Mouse (Mus musculus) frontal cortex, postnatal 14 days (tissue): Measurements from ENCODE around the gene A930017K11Rik.

Experiments used
- DNase-seq, 2 experiments: peaks; one replicate each; pipeline ENCODE4 v3.0.0; 2022; ENCODE audit warnings: low spot score in 2 of 2

The A930017K11Rik gene

DNA sequence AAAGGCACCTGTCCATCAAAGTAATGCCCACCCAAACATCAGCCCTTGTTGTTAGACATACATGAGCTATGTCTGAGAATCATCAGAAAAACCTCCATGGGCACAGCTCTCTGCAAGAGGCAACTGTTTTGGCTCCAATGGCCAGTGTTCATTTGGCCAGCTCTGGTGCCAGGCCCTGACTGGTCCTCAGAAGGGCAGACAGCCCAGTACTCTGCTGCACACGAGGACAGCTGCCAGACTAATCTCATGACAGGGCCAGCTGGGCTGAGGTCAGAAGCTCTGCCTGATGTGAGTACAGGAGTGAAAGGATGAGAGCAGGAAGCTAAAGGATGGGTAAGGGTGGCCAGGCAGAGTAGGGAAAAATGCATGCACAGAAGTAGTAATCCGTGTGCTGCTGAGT lies 27.0 kb downstream of the A930017K11Rik start:
- DNase-seq = no peak

DNA sequence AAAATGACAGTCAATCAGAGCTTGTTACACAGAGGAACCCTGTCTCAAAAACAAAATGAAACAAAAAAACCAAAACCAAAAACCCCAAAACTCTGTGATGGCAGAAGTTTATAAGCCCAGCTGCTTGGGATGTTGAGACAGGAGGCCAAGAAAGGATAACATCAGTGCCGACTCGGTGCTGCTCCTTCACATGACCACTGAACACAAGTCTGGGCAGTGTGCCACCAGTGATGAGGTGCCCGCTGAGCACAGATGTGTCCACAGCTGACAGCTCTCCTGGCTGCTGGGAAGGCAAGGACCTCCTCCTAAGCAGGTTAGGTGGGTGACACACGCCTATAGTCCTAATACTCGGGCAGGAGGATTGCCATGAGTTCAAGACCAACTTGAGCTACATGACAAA lies 30.2 kb downstream of the A930017K11Rik start:
- DNase-seq = no peak

DNA sequence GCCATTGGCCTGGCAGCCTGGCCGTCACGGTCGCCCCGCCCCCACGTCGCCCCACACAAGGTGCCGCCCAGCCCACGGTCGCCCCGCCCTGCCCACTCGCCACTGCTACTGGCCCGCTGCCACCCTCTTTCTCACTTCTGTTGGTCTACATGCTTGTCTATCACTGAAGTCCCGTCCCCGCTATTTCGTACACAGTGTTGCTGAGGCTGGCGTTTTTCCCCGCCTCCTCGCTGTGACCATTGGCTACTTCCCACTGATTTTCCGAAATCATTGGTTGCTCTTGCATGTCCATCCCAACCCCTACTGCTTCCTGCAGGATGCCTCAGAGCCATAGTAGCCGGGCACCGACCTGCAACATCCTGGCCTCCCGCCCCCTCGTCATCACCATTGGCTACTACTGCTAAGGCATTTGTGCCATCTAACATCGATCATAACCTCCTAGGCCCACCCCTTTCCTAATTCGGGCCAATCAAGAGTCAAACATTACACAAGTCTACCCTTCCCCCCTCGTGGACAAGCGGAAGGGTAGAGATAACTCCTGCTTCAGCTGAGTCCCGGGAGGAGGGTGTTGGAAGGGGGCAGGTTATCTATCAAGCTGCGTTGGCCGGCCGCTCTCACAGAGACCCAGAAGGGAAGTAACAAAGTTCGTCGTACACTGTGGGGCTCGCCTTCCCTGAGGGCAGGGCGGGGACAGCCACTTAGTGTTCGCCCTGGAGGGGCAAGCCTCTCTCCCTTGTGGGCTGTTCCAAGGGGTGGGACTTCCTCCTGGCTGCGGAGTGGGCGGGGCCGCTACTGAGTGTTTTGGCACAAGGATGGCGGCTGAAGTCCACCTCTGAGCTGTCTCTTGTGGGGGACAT lies 32.4 kb downstream of the A930017K11Rik start:
- DNase-seq = peak; percentile 100

DNA sequence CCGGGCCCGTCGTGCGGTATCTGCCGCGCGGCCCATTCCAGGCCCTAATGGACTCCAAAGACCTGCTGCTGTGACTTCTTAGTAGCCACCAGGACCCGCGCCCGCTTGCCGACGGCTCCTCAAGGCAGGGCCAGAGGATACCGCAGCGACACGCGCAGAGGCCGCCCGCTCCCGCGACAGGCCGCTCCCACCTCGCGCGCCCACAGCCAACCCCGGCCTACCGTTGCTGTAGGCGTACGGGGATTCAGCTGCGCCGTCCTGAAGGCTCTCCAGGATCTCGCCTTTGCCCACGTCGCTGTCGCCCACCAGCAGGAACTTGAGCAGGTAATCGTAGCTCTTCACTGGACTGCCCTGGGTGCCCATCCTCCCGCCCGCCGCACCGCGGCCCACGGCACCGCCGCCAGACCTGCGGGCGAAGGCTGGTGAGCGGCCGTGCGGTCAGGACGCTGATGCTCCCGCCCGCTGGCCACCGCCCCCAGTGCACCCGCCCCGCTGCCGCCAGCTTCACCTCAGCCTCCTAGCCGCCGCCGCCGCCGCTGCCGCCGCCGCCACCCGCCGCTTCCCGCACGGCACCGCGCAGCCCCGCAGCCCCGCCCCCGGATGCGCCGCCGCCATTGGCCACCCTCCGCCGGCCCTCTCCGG lies 33.1 kb downstream of the A930017K11Rik start, which contains the start of gene Rab40c:
Gene Rab40c, minus strand, starts transcription at position 584 of the 642 bp plus-strand sequence.
- DNase-seq = peak in 1 of 2 experiments; percentile 42

DNA sequence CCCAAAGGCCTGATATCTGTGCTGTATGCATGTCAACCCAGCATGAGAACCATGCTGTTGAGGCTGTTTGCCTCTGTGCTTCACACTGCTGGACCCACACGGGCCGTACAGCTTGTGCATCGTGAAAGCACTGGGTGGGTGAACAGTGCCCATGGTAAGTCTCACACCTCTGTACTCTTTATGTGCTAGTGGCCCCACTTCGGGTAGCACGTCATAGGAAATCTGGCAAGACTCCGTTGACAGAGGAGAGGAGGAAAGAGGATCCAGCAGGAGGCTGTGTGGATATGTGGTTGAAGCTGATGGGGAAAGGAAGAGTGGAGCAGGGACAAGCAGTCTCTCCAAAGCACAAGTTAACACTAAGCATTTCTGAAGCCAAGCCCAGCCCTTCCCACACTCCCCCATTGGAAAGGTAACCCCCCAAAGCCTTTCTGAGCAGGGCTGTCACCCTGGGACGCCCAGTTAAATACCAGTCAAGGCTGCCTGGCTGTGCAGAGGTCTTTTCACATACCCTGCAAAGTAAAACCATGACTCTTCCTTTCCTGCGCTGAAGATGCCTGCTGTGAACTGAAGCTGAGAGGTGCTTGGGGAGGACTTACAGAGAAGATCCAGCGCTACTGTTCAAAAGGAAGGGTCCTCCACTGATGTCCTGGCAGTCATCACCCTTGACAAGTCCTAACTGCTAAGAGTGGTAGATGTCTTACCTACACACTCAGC lies 34.2 kb downstream of the A930017K11Rik start:
- no peak for DNase-seq

DNA sequence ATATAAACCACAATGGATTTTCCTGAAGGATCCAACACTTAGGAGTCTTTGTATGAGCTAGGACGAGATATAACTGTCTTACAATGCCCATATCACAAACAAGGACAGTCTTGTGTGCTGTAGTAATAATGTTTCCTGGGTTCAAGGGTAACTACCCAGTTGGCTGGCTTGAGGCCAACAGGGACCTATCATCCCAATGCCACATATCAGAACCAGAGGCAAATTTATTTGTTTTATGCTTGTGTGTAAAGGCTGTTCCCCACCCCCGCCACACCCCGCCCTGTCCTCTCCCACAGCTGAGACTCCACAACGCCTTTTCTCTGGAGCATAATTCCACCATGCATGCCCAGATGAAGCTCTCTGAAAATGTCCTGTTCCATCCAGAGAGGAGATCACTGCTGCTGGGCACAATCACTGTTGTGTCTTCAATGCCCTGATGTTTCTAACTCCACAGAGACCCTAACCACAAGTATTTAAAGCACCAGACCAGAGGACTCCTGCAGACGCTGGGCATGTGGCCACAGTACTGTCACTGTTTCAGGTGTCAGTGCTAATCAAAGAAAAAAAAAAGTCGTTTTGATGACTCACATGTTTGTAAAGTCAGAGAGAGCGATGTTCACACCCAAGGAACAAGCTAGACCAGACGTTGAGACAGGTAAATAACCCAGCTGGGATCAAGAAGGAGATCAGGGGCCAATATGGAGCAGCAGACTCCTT lies 35.3 kb downstream of the A930017K11Rik start:
- DNase-seq = no peak

DNA sequence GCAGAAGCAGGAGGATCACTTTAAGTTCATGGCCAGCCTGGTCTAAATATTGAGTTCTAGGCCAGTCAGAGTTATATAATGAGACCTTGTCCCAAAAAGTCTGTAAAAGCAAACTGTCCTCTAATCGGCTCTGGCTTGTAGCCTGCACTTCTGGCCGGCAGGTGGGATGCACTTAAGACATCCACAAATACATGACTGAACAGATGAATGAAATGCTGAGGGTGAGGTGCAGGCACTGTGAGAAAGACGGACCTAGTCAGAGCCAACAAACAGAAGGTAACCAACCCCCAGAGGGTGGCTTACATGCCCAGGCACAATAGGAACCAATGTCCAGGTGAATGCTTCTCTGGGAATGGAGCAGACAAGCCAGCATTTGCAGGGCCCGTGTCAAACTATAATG lies 38.1 kb downstream of the A930017K11Rik start:
- DNase-seq = no peak

DNA sequence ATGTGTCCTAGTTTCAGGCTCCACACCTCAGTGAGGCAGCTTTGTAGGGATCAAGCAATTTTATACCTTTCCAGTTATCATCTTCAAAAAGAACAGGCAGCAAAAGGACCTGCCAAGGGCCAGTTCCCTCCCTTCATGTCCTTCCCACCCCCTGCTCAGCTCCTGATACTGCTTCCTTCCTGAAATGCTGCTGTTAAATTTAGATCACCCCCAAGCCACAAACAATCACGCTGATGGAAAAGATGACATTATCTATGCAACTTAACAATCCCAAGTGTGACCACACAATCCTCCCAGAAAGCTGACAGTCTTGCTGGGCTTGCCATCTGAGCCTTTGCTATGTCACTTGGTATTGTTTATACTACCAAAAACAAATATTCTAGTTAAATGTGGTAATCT lies 38.5 kb downstream of the A930017K11Rik start:
- DNase-seq = no peak

DNA sequence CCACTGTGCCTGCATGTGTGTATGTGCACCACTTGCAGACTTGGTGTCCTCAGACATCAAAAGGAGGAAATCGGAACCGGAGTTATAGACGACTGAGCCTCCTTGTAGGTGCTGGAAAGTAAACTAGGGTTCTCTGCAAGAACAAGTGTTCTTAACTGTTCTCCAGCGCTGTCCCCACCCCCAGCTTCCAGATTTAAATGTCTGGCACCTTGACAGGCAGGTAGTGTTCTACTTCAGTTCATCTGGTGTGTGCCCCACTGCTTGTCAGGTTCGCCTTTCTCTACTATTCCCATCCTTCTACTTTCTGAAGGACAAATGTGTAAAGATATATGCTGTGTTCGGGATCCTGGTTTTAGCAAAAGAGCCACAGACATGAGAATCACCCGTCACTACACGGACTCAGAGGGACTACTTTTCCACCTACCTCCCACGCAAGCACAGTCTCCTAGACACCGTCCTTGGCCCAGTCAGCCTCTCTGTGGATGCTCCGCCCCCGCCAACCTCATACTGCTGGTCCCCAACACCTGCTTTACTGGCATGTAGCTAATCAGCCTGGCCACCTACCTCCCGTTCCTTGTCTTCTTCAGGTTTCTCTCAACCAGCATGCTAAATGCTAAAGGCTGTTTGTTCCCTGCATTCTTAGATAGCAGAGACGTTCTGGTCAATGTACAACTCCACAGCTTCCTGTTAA lies 39.0 kb downstream of the A930017K11Rik start:
- DNase-seq = peak; percentile 38 to 41

DNA sequence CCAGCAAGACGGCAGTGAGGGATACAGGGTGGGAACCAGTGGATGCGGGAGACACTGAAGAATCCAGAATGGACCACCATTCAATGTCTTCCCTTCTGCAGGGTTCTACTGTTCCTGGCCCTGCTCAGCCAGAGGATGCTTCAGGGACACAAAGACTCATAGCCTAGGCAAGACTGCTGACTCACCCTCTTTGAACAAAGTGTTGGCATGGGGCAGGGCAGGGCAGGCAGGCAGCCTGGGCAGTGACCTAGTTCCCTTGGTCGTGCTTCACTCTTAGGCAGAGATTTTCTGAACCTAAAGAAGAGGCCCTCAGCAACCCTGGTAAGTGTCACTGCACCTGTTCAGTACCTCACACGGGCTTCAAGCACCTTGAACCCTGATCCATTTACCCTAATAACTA lies 40.5 kb downstream of the A930017K11Rik start:
- no peak for DNase-seq

DNA sequence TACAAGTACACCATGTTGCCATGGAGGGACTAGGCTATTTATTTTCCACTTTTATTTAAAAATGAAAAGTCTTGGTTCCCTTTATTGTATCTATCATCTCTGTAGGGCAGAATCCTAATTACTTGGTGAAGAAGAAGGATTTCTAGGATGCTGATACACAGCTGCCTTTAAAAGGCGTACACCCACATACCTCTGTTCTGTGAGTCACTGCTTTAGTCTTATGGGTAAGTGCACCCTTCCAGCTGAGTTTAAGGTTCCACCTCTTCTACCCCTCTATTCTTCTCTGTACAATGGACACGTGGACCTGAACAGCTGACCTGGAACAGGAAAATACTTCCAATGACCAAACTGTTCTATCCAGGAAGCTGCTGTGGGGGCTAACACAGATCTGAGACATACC lies 44.7 kb downstream of the A930017K11Rik start:
- no peak for DNase-seq

DNA sequence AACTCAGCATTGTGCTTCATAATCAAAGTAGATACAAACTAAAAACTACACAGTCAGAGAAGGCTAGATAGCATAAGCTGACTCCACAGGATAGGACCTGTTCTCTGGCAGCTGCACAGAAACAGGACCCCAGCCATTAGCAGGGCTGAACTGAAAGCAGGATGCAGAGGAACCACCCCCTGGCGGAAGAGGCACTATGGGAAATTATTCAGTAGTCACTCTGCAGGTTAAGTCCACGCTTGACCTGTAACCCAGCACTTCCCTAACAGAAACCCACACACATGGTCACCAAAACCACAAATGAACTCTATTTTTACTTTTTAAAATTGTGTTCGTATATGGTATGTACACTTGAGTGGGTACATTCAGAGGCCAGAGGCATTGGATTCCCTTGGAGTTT lies 49.3 kb downstream of the A930017K11Rik start:
- DNase-seq = no peak

DNA sequence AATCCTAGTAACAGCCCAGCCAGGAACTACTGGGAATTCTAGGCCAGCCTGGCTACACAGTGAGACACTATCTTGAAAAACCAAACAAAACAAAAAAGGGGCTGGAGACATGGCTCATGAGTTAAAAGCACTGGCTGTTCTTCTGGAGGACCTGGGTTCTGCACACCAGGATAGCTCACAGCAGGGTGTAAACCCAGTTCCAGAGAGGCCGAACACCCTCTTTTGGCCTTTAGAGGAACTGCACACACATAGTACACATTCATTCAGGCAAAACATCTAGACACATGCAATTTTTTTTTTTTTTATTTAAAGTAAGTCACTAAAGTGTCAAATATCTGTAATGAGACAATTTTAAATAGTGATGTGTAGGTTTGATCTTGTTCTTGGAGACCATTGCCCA lies 52.2 kb downstream of the A930017K11Rik start:
- no peak for DNase-seq
